Mouse (Mus musculus): ENCODE measurements around the gene Nsd1. TPM values are rescaled to one million over a fixed set of nuclear protein-coding genes. Genes with fewer than 3 reads are reported as not detected.
A peak's percentile ranks its signal among the peaks of the same experiment; 100 is the strongest.

Nsd1 gene
- 41.5 and 42.5 TPM in 2 replicates for polyA plus RNA-seq (2015; fragmentation: Nextera tagmentation; extraction: Ambion mirVana)

DNA sequence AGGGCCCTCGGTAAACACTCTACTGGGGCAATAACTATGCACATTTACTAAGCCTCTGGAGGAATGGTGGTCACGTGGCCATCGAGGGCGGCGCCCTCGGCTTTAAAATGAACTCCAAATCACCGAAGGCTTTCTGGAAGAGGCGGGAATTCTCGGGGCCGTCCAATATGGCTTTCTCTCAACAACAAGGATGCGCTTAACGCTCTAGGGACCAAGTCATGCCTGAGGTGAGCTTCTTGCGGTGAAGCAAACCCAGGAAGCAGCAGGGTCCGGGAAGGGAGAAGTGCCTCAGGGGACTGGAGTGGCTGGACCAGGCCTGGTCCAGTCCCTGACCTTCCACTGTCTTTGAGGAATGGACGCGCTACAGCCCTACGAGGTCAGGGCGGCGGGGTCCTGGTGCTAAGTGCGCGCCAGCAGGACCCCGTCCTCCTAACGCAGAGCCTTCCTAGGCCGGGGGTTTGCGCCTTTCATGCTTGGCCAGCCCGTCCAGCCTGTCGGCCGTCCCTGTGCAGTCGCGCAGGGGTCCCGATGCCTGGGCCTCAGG is at the start of gene Nsd1:
Gene Nsd1 (plus strand): TSS at position 134 of the 544 bp plus-strand sequence.
- H3K27me3 ChIP-seq, result no peaks in the 10 kb centered on the region
- WGBS, result 36% methylated on average over 31 of the region's 31 CpGs
- peak within 1 kb of the TSS; percentile 83 for H3K4me2 ChIP-seq
- no peak for ATAC-seq (replicated peaks; ENCODE audit: insufficient number of reproducible peaks, insufficient read depth, low FRiP score, low read depth)
- peak within 1 kb of the TSS; percentile 92 for H3K9ac ChIP-seq
- H3K4me1 ChIP-seq (replicated peaks), result peaks cover 35% of the 10 kb centered on the region
- H3K9me3 ChIP-seq (replicated peaks), result no peaks in the 10 kb centered on the region
- peak within 1 kb of the TSS; percentile 95 for H3K27ac ChIP-seq
- peaks cover 11% of the 10 kb centered on the region for H3K36me3 ChIP-seq
- peak within 1 kb of the TSS; percentile 70 for H3K4me3 ChIP-seq

DNA sequence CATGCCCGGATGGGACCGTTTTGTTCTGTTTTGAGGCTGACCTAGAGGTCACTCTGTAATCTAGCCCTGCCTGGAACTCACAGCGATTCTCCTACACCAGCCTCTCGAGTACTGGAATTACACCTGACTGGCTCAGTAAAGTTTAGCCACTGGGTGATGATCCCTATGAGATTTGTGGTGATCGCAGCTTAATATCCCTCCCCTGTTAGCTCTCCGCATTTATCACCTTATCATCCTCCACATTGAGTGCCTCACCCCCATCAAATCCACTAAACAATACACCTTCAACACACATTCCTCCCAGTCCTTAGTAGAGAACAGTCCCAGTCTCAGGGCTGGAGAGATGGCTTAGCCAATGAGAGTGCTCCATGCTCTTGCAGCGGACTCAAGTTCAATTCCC is 47.2 kb upstream of the Nsd1 start:
- ATAC-seq (replicated peaks; ENCODE audit: insufficient number of reproducible peaks, insufficient read depth, low FRiP score, low read depth), result no peak
- Histone ChIP-seq H3K27ac (no peak overlapping the region), H3K9me3 (replicated peaks) (no peaks in the 10 kb centered on the region), H3K4me3 (no peak overlapping the region), H3K9ac (no peak overlapping the region), H3K4me1 (replicated peaks) (no peaks in the 10 kb centered on the region), H3K4me2 (no peak overlapping the region), H3K27me3 (no peaks in the 10 kb centered on the region), H3K36me3 (no peaks in the 10 kb centered on the region)
- 50% methylated on average over 7 of the region's 7 CpGs for WGBS

DNA sequence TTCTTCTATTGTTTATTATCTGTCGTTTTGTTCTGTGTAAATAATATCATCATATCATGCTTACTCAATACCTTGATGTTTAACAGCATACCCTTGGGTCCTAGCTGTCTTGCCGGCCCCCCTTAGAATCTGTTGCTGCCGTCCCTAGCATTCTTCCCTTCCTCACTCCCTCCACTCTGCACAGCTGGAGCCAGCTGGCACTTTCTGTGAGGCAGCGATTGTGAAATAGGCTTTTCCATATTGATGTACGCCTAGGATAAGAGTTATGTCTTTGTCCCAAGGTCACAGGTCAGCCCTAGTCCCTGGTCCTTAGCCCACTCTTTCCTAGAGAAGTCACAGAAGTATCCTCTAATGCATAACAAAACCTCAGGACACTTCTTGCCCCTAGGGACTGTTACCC is 46.0 kb upstream of the Nsd1 start:
- H3K27ac ChIP-seq, result no peak overlapping the region
- H3K4me1 ChIP-seq (replicated peaks), result no peaks in the 10 kb centered on the region
- H3K36me3 ChIP-seq, result no peaks in the 10 kb centered on the region
- ATAC-seq (replicated peaks; ENCODE audit: insufficient number of reproducible peaks, insufficient read depth, low FRiP score, low read depth), result no peak
- H3K4me3 ChIP-seq, result no peak overlapping the region
- H3K4me2 ChIP-seq, result no peak overlapping the region
- no peak overlapping the region for H3K9ac ChIP-seq
- no peaks in the 10 kb centered on the region for H3K27me3 ChIP-seq
- whole genome bisulfite sequencing, result 54% methylated on average over 5 of the region's 5 CpGs
- H3K9me3 ChIP-seq (replicated peaks), result no peaks in the 10 kb centered on the region

DNA sequence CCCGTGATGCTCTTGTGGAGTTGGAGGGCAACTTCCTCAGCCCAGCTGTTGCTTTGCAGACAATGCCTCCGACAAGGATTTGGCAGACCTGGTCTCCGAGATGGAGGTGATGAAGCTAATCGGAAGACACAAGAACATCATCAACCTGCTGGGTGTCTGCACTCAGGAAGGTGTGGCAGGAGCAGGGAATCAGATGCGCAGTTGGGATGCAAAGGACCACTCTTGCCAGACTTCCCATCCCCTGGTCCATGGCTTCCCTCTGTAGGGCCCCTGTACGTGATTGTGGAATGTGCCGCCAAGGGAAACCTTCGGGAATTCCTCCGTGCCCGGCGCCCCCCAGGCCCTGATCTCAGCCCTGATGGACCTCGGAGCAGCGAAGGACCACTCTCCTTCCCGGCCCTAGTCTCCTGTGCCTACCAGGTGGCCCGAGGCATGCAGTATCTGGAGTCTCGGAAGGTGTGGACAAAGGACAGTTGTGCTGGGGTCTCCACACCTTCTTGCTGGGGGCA is 43.7 kb upstream of the Nsd1 start:
- Histone ChIP-seq H3K9ac (no peak overlapping the region), H3K9me3 (replicated peaks) (no peaks in the 10 kb centered on the region), H3K27me3 (no peaks in the 10 kb centered on the region), H3K27ac (no peak overlapping the region), H3K36me3 (no peaks in the 10 kb centered on the region), H3K4me1 (replicated peaks) (peaks cover under 1% of the 10 kb centered on the region; the same call in 1 of the 2 replicates), H3K4me2 (no peak overlapping the region), H3K4me3 (no peak overlapping the region)
- WGBS, result 87% methylated on average over 16 of the region's 16 CpGs
- ATAC-seq (replicated peaks; ENCODE audit: insufficient number of reproducible peaks, insufficient read depth, low FRiP score, low read depth), result no peak

DNA sequence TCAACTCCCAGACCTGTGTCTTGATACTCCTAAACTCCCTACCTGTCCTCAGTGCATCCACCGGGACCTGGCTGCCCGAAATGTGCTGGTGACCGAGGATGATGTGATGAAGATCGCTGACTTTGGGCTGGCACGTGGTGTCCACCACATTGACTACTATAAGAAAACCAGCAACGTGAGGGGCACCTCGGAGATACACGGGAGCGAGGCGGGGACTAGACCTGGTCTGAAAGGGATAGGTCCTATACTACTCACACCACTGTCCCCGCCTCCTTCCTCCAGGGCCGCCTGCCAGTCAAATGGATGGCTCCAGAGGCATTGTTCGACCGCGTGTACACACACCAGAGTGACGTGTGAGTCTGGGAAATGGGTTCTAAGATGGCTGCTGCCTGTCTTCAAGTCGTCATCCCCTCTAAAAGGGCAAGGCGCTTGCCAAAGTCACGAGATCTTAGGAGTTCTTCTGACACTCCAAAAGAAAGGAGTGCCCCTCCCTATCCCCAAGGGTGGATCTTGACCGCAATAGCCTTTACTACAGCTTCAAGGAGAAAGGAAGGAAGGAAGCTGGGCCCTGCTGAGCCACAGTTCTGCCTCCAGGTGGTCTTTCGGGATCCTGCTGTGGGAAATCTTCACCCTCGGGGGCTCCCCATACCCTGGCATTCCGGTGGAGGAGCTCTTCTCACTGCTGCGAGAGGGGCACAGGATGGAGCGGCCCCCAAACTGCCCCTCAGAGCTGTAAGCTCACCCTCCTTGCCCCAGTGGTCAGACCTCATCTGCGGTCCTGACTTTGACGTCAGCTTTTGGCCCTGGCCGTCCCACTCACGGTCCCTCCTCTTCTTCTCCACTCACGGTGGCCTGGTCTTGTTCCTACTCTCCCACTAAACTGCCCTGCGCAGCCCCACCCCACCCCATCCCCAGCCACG is 42.5 kb upstream of the Nsd1 start:
- H3K27ac ChIP-seq, result no peak overlapping the region
- H3K9me3 ChIP-seq (replicated peaks), result no peaks in the 10 kb centered on the region
- no peak overlapping the region for H3K4me2 ChIP-seq
- no peak overlapping the region for H3K9ac ChIP-seq
- no peak for ATAC-seq (replicated peaks; ENCODE audit: insufficient number of reproducible peaks, insufficient read depth, low FRiP score, low read depth)
- no peak overlapping the region for H3K4me3 ChIP-seq
- H3K36me3 ChIP-seq, result no peaks in the 10 kb centered on the region
- no peaks in the 10 kb centered on the region for H3K27me3 ChIP-seq
- peaks cover 12% of the 10 kb centered on the region for H3K4me1 ChIP-seq (replicated peaks)
- 85% methylated on average over 32 of the region's 32 CpGs for WGBS

DNA sequence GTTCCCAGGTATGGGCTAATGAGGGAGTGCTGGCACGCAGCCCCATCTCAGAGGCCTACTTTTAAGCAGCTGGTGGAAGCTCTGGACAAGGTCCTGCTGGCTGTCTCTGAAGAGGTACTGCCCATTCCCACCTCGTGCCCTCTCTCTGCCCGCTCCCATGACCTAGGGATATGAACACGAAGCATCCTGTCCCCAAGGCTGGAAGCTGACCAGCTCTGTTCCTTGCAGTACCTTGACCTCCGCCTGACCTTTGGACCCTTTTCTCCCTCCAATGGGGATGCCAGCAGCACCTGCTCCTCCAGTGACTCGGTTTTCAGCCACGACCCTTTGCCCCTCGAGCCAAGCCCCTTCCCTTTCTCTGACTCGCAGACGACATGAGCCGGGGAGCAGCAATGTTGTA is 41.8 kb upstream of the Nsd1 start:
- Histone ChIP-seq H3K4me3 (no peak overlapping the region), H3K4me2 (no peak overlapping the region), H3K4me1 (replicated peaks) (peaks cover 16% of the 10 kb centered on the region), H3K36me3 (no peaks in the 10 kb centered on the region), H3K27ac (no peak overlapping the region), H3K27me3 (no peaks in the 10 kb centered on the region), H3K9me3 (replicated peaks) (no peaks in the 10 kb centered on the region), H3K9ac (no peak overlapping the region)
- no peak for ATAC-seq (replicated peaks; ENCODE audit: insufficient number of reproducible peaks, insufficient read depth, low FRiP score, low read depth)
- 77% methylated on average over 11 of the region's 11 CpGs for WGBS

DNA sequence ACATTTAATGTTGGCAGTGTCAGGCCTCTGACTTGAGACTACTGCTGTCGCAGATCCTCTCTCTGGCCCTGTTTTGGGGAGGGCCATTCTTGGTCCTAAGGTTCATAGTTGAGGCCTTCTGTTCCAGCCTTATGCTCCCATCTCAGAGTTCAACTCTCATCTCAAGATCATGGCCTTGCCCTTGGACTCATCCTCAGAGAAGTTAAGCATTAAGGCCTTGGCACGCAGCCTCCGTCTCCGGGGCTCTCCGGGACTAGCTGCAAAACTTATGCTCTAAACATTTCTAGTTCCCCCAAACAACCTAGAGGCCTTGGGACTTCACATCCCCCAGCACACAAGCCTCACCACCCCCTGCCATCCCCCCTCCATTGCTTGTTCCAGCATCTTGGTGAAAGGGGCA is 41.3 kb upstream of the Nsd1 start:
- Histone ChIP-seq H3K9me3 (replicated peaks) (no peaks in the 10 kb centered on the region), H3K4me3 (no peak overlapping the region), H3K9ac (no peak overlapping the region), H3K27ac (peak overlapping the region; percentile 24; the same call in 1 of the 2 replicates), H3K4me2 (no peak overlapping the region), H3K36me3 (no peaks in the 10 kb centered on the region), H3K27me3 (no peaks in the 10 kb centered on the region), H3K4me1 (replicated peaks) (peaks cover 16% of the 10 kb centered on the region)
- WGBS, result 86% methylated on average over 5 of the region's 5 CpGs
- no peak for ATAC-seq (replicated peaks; ENCODE audit: insufficient number of reproducible peaks, insufficient read depth, low FRiP score, low read depth)

DNA sequence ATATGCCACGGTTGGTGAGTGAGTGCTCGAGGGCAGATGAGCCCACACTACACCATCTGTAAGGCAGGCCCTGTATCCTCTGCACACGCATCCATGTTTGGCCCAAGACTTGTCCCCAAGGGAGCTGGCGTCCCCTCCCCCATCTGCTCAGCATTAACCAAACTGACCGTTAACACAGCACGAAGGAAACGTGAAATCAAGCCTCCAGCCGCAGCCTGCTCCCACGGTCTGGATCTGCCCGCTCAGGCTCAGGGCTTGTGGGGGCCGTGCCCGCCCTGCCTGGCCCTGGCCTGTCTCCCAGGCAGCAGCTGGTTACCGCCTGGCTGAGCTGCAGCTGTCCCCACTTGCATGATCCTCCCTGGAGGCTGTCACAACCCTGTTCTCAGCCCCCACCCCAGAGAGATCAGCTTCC is 40.6 kb upstream of the Nsd1 start:
- H3K9ac ChIP-seq, result no peak overlapping the region
- H3K27ac ChIP-seq, result peak overlapping the region; percentile 24
- peak; percentile 56; the same call in 1 of the 2 replicates for ATAC-seq (replicated peaks; ENCODE audit: insufficient number of reproducible peaks, insufficient read depth, low FRiP score, low read depth)
- H3K27me3 ChIP-seq, result no peaks in the 10 kb centered on the region
- H3K4me2 ChIP-seq, result no peak overlapping the region
- peaks cover 16% of the 10 kb centered on the region for H3K4me1 ChIP-seq (replicated peaks)
- no peak overlapping the region for H3K4me3 ChIP-seq
- 66% methylated on average over 13 of the region's 13 CpGs for WGBS
- no peaks in the 10 kb centered on the region for H3K9me3 ChIP-seq (replicated peaks)
- H3K36me3 ChIP-seq, result no peaks in the 10 kb centered on the region

DNA sequence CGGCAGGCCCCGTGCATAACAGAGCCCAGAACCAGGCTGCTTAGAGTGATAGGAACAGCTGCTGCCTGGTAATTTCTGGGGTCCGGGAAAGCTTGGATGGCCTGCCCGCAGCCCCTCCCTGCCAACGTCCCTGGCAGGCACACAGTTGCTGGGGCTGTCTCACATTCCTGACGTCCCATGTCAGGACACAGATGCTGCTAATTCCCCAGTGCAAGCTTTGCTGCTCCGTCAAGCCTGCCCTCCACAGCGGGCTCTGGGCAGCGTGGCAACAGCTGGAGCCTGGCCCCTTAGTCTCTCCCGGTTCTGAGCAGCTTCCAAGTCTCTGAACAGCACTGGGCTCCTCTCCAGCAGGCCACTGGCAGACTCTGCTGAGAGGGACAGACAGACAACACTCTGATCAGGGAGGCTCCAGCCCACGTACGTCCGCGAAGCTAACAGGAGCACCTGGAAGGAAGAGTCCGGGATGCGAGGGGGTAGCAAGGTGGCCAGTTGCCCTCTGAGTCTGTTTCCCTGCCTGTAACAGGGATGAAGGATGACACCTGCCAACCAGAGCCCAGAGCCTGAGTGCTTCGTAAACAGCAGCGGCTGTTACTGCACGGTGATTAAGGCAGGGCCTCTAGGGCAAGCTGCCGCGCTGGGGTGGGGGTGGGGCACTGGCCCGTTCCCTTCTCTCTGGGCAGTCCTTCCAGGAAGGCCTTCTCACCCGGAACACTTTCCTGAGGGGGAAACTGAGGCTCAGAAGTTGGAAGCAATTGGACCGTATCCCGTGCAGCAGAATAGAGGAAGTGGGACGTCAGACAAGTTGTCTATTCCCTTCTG is 37.9 kb upstream of the Nsd1 start:
- peak; percentile 34 for ATAC-seq (replicated peaks; ENCODE audit: insufficient number of reproducible peaks, insufficient read depth, low FRiP score, low read depth)
- WGBS, result 16% methylated on average over 26 of the region's 26 CpGs
- Histone ChIP-seq H3K9me3 (replicated peaks) (no peaks in the 10 kb centered on the region), H3K27ac (peak overlapping the region; percentile 60), H3K27me3 (no peaks in the 10 kb centered on the region), H3K4me2 (peak overlapping the region; percentile 58), H3K4me3 (peak overlapping the region; percentile 23), H3K9ac (peak overlapping the region; percentile 14; the same call in 1 of the 2 replicates), H3K36me3 (no peaks in the 10 kb centered on the region), H3K4me1 (replicated peaks) (peaks cover 16% of the 10 kb centered on the region)

DNA sequence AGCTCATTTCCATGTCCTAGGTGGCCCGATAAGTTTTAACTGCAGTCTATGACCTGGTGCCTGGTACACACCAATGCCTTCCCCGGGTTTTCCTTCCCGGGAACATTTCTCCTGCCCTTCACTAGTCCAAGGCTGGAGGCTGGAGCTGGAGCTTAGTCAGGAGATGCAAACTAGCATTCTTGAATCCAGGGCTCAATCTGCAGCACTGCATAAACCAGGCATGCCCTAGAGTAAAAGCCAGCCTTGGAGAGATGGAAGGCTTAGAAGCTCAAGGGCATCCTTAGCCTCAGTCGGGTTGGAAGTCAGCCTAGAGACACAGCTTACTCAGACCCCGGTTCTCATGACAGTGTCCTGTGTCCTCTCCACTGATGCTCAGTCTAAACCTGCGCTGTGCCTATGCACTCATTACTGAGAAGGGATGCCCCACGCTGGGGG is 37.2 kb upstream of the Nsd1 start:
- Histone ChIP-seq H3K4me2 (peak overlapping the region; percentile 58), H3K4me3 (peak overlapping the region; percentile 23; the same call in 1 of the 2 replicates), H3K36me3 (no peaks in the 10 kb centered on the region), H3K4me1 (replicated peaks) (peaks cover 16% of the 10 kb centered on the region), H3K27me3 (no peaks in the 10 kb centered on the region), H3K27ac (no peak overlapping the region), H3K9me3 (replicated peaks) (no peaks in the 10 kb centered on the region), H3K9ac (no peak overlapping the region)
- 49% methylated on average over 7 of the region's 7 CpGs for WGBS
- ATAC-seq (replicated peaks; ENCODE audit: insufficient number of reproducible peaks, insufficient read depth, low FRiP score, low read depth), result no peak

DNA sequence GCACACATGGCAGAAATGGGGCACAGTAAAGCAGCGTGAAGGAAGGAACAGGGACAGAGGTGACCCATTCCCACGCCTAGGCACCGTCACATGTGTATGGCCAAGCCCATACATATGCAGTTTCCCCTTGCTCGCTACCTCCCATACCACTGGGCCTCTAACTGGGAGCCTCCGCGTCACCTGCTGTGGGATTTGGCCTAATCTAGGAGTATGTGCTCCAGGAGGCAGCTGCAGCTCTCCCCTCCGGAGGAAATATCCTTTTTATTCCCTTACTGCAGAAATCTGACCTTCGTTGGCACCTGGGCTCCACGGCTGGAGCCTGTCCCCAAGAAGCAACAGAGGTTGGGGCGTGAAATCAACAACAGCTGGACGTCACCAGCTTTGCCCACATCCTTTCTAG is 35.2 kb upstream of the Nsd1 start:
- H3K4me2 ChIP-seq, result no peak overlapping the region
- peaks cover 16% of the 10 kb centered on the region for H3K4me1 ChIP-seq (replicated peaks)
- no peak overlapping the region for H3K9ac ChIP-seq
- H3K9me3 ChIP-seq (replicated peaks), result no peaks in the 10 kb centered on the region
- H3K27me3 ChIP-seq, result no peaks in the 10 kb centered on the region
- H3K36me3 ChIP-seq, result no peaks in the 10 kb centered on the region
- no peak; the same call in 1 of the 2 replicates for ATAC-seq (replicated peaks; ENCODE audit: insufficient number of reproducible peaks, insufficient read depth, low FRiP score, low read depth)
- 75% methylated on average over 11 of the region's 11 CpGs for WGBS
- H3K27ac ChIP-seq, result no peak overlapping the region
- no peak overlapping the region for H3K4me3 ChIP-seq

All from heart, embryonic 15.5 days (tissue).